In genomic region chr12:78748113-78748512, GRCm38 (mm10) we compare ENCODE assay signal across 8 mouse cellular contexts. TPM values are rescaled to one million over a fixed set of nuclear protein-coding genes. Genes with fewer than 3 reads are reported as not detected.
DNase-seq lines count a peak whose midpoint lies in the region; ATAC-seq lines count a peak whose summit lies in the region.

No protein-coding gene starts in this region.

- no peak for ATAC-seq in limb, embryonic 15.5 days (ENCODE audit: insufficient number of reproducible peaks, low FRiP score, low TSS enrichment, low read depth)
- peak; percentile 30 for ATAC-seq in midbrain, embryonic 16.5 days

- peak; percentile 32 for DNase-seq in embryo, embryonic 10 days (ENCODE audit: low spot score)
- DNase-seq in embryo, embryonic 9.5 days (ENCODE audit: extremely low spot score) = no peak
- peak; percentile 36 for DNase-seq in thymus, postnatal 0 days (ENCODE audit: low spot score)
- DNase-seq in thymus, postnatal 14 days = no peak
- DNase-seq in gastrocnemius, postnatal 25 days = peak; percentile 13
- DNase-seq in layer of hippocampus, postnatal 14 days (ENCODE audit: low spot score in 2 of 2) = no peak

- H3K9me3 ChIP-seq in limb, embryonic 15.5 days = no peaks in the 10 kb centered on the region
- no peaks in the 10 kb centered on the region for H3K9me3 ChIP-seq in midbrain, embryonic 16.5 days (replicated peaks; ENCODE audit: control insufficient read depth, low read length, poor library complexity, severe bottlenecking)

- peaks cover 3% of the 10 kb centered on the region; the same call in 1 of the 2 replicates for H3K27me3 ChIP-seq in limb, embryonic 15.5 days
- 0 out of 2 replicates have a peak, but pooled peaks cover 5% of the 10 kb centered on the region for H3K27me3 ChIP-seq in midbrain, embryonic 16.5 days (ENCODE audit: control insufficient read depth, insufficient read depth, low read depth, low read length)

- peak overlapping the region; percentile 63 for H3K27ac ChIP-seq in limb, embryonic 15.5 days
- peak overlapping the region; percentile 77 for H3K27ac ChIP-seq in midbrain, embryonic 16.5 days (ENCODE audit: low read length)

- 0% methylated on average over 10 of the region's 10 CpGs for WGBS in limb, embryonic 15.5 days
- WGBS in midbrain, embryonic 16.5 days = under 1% methylated on average over 10 of the region's 10 CpGs

- H3K9ac ChIP-seq in limb, embryonic 15.5 days = peak overlapping the region; percentile 50
- H3K9ac ChIP-seq in midbrain, embryonic 16.5 days (ENCODE audit: low read depth, low read length) = peak overlapping the region; percentile 72

- peak overlapping the region; percentile 83 for H3K4me2 ChIP-seq in limb, embryonic 15.5 days
- peak overlapping the region; percentile 72 for H3K4me2 ChIP-seq in midbrain, embryonic 16.5 days (ENCODE audit: low read length)

- no peaks in the 10 kb centered on the region for H3K36me3 ChIP-seq in limb, embryonic 15.5 days
- H3K36me3 ChIP-seq in midbrain, embryonic 16.5 days (ENCODE audit: control insufficient read depth, insufficient read depth, low read length) = no peaks in the 10 kb centered on the region

- peaks cover 6% of the 10 kb centered on the region; the same call in 1 of the 2 replicates for H3K4me1 ChIP-seq in limb, embryonic 15.5 days
- H3K4me1 ChIP-seq in midbrain, embryonic 16.5 days (ENCODE audit: control insufficient read depth, insufficient read depth, low read length) = peaks cover 2% of the 10 kb centered on the region; the same call in 1 of the 2 replicates

- peak overlapping the region; percentile 81 for H3K4me3 ChIP-seq in limb, embryonic 15.5 days
- H3K4me3 ChIP-seq in midbrain, embryonic 16.5 days (ENCODE audit: low read depth, low read length) = peak overlapping the region; percentile 92

RNA-seq across cellular contexts. Expression of gene Mpp5, which starts 0.6 kb away (rescaled TPM):
- 11.2 and 15.0 TPM in 2 replicates for polyA plus RNA-seq in thymus, postnatal 0 days (2015; fragmentation: Nextera tagmentation; extraction: Ambion mirVana)
- 10 to 100 TPM; 11.7 to 17.0 TPM for total RNA-seq in gastrocnemius, postnatal 25 days (2021)
- 15.6 and 17.5 TPM in 2 replicates for polyA plus RNA-seq in limb, embryonic 15.5 days (2015; fragmentation: Nextera tagmentation; extraction: Ambion mirVana)
- polyA plus RNA-seq in midbrain, embryonic 16.5 days (2015; fragmentation: Nextera tagmentation; extraction: Ambion mirVana) = 15.7 and 16.3 TPM in 2 replicates
- total RNA-seq in layer of hippocampus, postnatal 14 days (2021) = 10 to 100 TPM; 18.5 to 21.0 TPM

RNA-seq across cellular contexts. Expression of gene Fam71d, which starts 56.8 kb away (rescaled TPM):
- polyA plus RNA-seq in thymus, postnatal 0 days (2015; fragmentation: Nextera tagmentation; extraction: Ambion mirVana) = not detected in 2 replicates
- total RNA-seq in gastrocnemius, postnatal 25 days (2021) = not detected
- not detected in 2 replicates for polyA plus RNA-seq in limb, embryonic 15.5 days (2015; fragmentation: Nextera tagmentation; extraction: Ambion mirVana)
- polyA plus RNA-seq in midbrain, embryonic 16.5 days (2015; fragmentation: Nextera tagmentation; extraction: Ambion mirVana) = 0.21 and 0.26 TPM in 2 replicates
- 1 to 10 TPM; 1.4 to 1.6 TPM for total RNA-seq in layer of hippocampus, postnatal 14 days (2021)

Comparison
In these comparisons a context has a peak if more than half of its experiments do, and no peak if none do; other contexts are left out.
1. DNase-seq: peak in embryo, embryonic 10 days (single experiment), thymus, postnatal 0 days (single experiment) and gastrocnemius, postnatal 25 days (single experiment); none in embryo, embryonic 9.5 days (single experiment), thymus, postnatal 14 days (single experiment) and layer of hippocampus, postnatal 14 days (0 of 2).